Mouse (Mus musculus): ENCODE measurements around the gene 4922502D21Rik. TPM values are rescaled to one million over a fixed set of nuclear protein-coding genes. Genes with fewer than 3 reads are reported as not detected.

4922502D21Rik gene
- polyA plus RNA-seq, 1 experiment from 2014 or later: not detected

DNA sequence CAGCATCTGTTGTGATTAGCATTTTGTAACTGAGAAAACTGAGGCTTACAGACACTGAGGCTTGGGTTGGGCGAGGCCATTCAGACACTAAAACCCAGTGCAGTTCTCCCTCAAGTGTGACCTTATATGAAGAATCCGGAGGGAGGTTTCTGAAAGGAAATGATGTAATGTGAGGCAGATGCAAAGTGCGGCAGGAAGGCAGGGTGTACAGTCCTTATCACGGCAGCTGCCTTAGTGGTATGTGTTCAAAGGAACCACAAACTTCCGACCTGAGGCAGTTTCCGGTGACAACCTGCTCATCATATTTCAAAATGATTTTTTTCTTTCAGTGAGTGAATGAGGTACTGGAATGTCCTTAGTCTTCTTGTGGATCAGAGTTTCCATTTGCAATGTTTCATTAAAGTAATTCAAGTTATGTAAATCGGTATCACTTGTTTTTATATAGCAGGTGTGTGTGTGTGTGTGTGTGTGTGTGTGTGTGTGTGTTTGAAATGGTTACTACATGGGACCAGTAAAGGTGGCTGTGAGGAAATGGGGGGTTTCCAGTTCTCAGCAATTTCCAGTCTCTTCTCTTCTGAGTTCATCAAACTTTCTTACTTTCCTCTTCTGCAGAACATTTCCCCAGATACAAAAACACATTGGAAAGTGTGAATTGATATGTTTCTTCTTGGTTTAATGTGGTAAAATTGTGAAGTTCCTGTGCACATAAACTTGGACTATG lies 47.1 kb downstream of the 4922502D21Rik start:
- Histone ChIP-seq H3K36me3 (no peaks in the 10 kb centered on the region), H3K27me3 (replicated peaks) (no peaks in the 10 kb centered on the region), H3K9ac (no peak overlapping the region), H3K9me3 (replicated peaks) (no peaks in the 10 kb centered on the region), H3K4me1 (0 out of 2 replicates have a peak, but pooled peaks cover 5% of the 10 kb centered on the region), H3K27ac (no peak overlapping the region), H3K4me3 (no peak overlapping the region), H3K4me2 (no peak overlapping the region)
- 20% methylated on average over 7 of the region's 7 CpGs for WGBS (ENCODE audit: insufficient replicate concordance)
- ATAC-seq: peak; percentile 70

DNA sequence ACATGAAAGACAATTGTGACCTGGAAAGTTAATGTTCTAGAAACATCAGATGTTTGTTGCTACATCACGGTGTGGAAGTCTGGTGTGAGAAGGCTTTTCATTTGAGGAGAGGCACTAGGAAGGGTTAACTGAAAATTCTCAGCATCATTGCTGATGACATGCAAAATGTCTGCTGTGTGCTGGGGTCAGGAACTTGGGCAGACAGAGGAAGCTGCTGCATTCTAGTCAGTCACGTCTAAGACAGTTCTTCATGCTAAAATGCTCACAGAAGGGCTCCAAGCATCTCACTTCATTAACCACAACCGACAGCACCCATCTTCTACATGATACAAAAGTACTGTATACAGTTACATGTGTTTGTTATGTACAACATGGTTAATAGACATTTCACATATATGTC lies 48.3 kb downstream of the 4922502D21Rik start:
- no peaks in the 10 kb centered on the region for H3K27me3 ChIP-seq (replicated peaks)
- H3K9ac ChIP-seq: no peak overlapping the region
- no peak overlapping the region for H3K4me3 ChIP-seq
- no peaks in the 10 kb centered on the region for H3K9me3 ChIP-seq (replicated peaks)
- no peak overlapping the region for H3K4me2 ChIP-seq
- no peak for ATAC-seq
- no peak overlapping the region for H3K27ac ChIP-seq
- 0 out of 2 replicates have a peak, but pooled peaks cover 5% of the 10 kb centered on the region for H3K4me1 ChIP-seq
- 54% methylated on average over 3 of the region's 3 CpGs for WGBS (ENCODE audit: insufficient replicate concordance)
- H3K36me3 ChIP-seq: no peaks in the 10 kb centered on the region

DNA sequence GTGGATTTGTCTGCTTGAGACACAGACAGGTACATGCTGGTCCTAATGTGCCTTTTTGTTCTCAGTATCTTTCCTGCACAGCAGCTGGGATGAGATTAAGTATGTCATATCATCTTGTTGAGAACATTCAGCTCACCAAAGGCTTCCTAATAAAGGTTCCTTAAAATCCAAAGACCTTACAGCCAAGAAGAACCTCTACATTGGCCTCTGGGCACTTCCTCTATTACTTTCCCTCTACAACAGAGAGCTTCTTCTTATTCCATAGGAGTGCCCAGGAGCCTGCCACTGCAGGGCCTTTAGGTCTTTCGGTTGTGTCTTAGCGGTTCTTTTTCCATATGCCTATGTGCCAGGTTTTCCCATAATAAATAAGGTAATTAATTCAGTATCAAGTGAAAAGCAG lies 55.1 kb downstream of the 4922502D21Rik start:
- no peak overlapping the region for H3K27ac ChIP-seq
- H3K4me3 ChIP-seq: no peak overlapping the region
- H3K9ac ChIP-seq: no peak overlapping the region
- no peaks in the 10 kb centered on the region for H3K4me1 ChIP-seq
- H3K9me3 ChIP-seq (replicated peaks): no peaks in the 10 kb centered on the region
- H3K4me2 ChIP-seq: no peak overlapping the region
- ATAC-seq: no peak
- H3K36me3 ChIP-seq: no peaks in the 10 kb centered on the region
- no peaks in the 10 kb centered on the region for H3K27me3 ChIP-seq (replicated peaks)
- 74% methylated on average over 2 of the region's 2 CpGs for WGBS (ENCODE audit: insufficient replicate concordance)

DNA sequence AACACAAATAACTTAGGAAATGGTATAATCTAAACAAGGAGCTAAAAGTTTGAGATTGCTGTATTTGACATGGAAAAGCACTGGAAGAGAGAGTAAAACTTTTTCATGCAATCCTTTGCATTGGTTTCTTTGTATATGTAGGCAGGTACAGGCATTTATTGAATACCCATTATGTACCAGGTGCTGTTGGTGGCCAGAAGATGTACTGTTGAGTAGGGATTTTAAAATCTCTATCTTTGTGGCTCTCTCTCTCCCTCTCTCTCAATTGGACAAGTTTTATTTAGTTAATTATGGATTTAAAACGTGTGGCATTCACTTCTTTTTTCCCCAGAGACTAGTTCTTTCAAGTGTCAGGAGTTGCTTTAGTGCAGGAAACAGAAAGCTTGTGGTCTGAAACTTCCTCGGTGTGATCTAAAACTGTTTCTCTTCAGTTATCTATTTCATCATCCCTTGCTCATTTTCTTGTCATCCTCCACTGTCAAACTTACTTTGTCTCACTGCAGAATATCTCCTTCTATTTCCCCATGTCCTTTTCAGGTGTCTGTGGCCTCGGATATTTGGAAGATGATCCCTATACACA lies 55.9 kb downstream of the 4922502D21Rik start:
- 23% methylated on average over 3 of the region's 3 CpGs for WGBS (ENCODE audit: insufficient replicate concordance)
- H3K27ac ChIP-seq: no peak overlapping the region
- ATAC-seq: no peak

DNA sequence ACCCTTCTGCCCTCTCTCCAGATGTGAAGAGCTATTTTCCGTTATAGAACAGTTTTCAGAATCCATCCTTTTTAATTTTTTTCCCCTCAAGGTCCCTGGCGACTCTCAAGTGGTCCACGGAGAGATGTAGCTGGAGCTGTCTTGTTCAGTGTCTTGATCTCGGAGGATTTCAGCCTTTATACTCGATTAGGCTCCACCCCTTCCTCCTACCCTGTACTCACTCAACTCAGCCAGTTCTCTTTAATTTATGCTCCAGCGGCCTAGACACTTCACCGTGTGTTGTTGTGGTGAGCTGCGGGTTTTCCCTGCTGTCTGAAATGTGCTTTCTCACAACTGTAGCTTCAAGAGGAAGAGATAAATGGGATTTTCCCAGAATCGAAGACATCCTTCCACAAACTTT lies 56.4 kb downstream of the 4922502D21Rik start, which contains the start of gene Cd69:
Gene Cd69 (minus strand): TSS at position 217 of the 400 bp plus-strand sequence.
- H3K9me3 ChIP-seq (replicated peaks): no peaks in the 10 kb centered on the region
- no peak within 1 kb of the TSS for H3K27ac ChIP-seq
- H3K4me3 ChIP-seq: no peak within 1 kb of the TSS
- no peaks in the 10 kb centered on the region for H3K36me3 ChIP-seq
- no peak within 1 kb of the TSS for H3K9ac ChIP-seq
- no peaks in the 10 kb centered on the region for H3K4me1 ChIP-seq
- 28% methylated on average over 9 of the region's 9 CpGs for WGBS (ENCODE audit: insufficient replicate concordance)
- H3K27me3 ChIP-seq (replicated peaks): no peaks in the 10 kb centered on the region
- ATAC-seq: 0 out of 2 replicates have a peak, but pooled peaks have one; percentile 24
- 0 out of 2 replicates have a peak within 1 kb of the TSS, but pooled peaks have one; percentile 6 for H3K4me2 ChIP-seq

More for the DNA sequence above, 55.9 kb downstream of the 4922502D21Rik start:
- Histone ChIP-seq H3K4me2 (no peak overlapping the region), H3K4me1 (no peaks in the 10 kb centered on the region), H3K9ac (no peak overlapping the region), H3K27me3 (replicated peaks) (no peaks in the 10 kb centered on the region), H3K9me3 (replicated peaks) (no peaks in the 10 kb centered on the region), H3K36me3 (no peaks in the 10 kb centered on the region), H3K4me3 (no peak overlapping the region)

DNA sequence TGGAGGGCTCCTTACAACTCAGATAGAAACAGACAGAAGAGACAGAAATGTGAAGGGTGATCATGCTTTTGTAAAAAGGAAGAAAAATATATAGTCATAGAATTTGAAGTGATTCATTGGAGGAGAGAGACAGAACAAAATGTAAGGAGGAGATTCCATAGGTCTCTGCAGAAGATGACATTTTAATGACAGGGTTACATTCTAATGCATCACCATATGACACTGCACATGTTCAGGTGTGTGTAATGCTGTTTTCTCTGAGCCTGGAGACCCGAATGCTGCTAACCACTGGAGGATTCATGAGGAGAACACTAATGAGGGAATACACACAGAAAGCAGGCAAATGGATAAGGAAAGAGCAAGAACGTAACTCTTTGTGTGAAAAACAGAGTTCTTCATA lies 57.1 kb downstream of the 4922502D21Rik start:
- no peak overlapping the region for H3K27ac ChIP-seq
- H3K4me1 ChIP-seq: no peaks in the 10 kb centered on the region
- H3K36me3 ChIP-seq: no peaks in the 10 kb centered on the region
- H3K27me3 ChIP-seq (replicated peaks): no peaks in the 10 kb centered on the region
- H3K4me3 ChIP-seq: no peak overlapping the region
- 0 out of 2 replicates have a peak overlapping the region, but pooled peaks have one; percentile 6 for H3K4me2 ChIP-seq
- no peak overlapping the region for H3K9ac ChIP-seq
- 65% methylated on average over 2 of the region's 2 CpGs for WGBS (ENCODE audit: insufficient replicate concordance)
- ATAC-seq: no peak
- H3K9me3 ChIP-seq (replicated peaks): no peaks in the 10 kb centered on the region

DNA sequence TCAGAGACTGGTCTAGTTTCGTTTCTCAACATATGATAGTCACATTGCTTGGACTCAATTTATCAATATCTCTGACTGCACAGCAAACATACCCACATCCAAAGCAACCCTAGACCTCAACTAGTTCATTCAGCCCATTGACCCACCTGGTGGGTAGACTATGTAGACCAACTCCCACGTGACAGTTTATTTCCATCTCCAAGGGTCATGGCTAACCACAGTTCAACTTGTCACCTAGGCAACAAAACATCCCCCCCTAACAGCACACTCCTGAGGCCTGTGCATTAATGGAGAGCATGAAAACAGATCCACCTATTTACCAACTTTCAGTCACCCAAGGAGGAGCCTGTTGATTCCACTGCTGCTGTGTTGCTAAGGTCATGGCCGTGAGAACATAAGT lies 57.9 kb downstream of the 4922502D21Rik start:
- no peak for ATAC-seq
- WGBS (ENCODE audit: insufficient replicate concordance): 58% methylated on average over 3 of the region's 3 CpGs
- H3K9ac ChIP-seq: no peak overlapping the region
- no peak overlapping the region for H3K4me3 ChIP-seq
- no peaks in the 10 kb centered on the region for H3K36me3 ChIP-seq
- no peaks in the 10 kb centered on the region for H3K4me1 ChIP-seq
- no peaks in the 10 kb centered on the region for H3K27me3 ChIP-seq (replicated peaks)
- H3K27ac ChIP-seq: no peak overlapping the region
- H3K4me2 ChIP-seq: 0 out of 2 replicates have a peak overlapping the region, but pooled peaks have one; percentile 0
- no peaks in the 10 kb centered on the region for H3K9me3 ChIP-seq (replicated peaks)

Other genes starting within 250 kb of the 4922502D21Rik start
- not detected in 2 replicates for gene Clec2e, start 230.9 kb downstream of the 4922502D21Rik start, polyA plus RNA-seq (2016; fragmentation: Nextera tagmentation; extraction: Ambion mirVana)
- not detected in 2 replicates for gene Clec2d, start 151.2 kb downstream of the 4922502D21Rik start, polyA plus RNA-seq (2016; fragmentation: Nextera tagmentation; extraction: Ambion mirVana)
- 1.3 TPM in 2 replicates for gene Cd69, start 56.4 kb downstream of the 4922502D21Rik start, polyA plus RNA-seq (2016; fragmentation: Nextera tagmentation; extraction: Ambion mirVana)
- gene Clec12a, start 10.9 kb upstream of the 4922502D21Rik start, polyA plus RNA-seq (2016; fragmentation: Nextera tagmentation; extraction: Ambion mirVana): 2.7 and 3.3 TPM in 2 replicates
- gene Clec12b, start 54.1 kb upstream of the 4922502D21Rik start, polyA plus RNA-seq (2016; fragmentation: Nextera tagmentation; extraction: Ambion mirVana): not detected in 2 replicates
- gene Clec1b, start 65.5 kb upstream of the 4922502D21Rik start, polyA plus RNA-seq (2016; fragmentation: Nextera tagmentation; extraction: Ambion mirVana): 31.9 and 32.7 TPM in 2 replicates
- gene Clec9a, start 77.1 kb upstream of the 4922502D21Rik start, polyA plus RNA-seq (2016; fragmentation: Nextera tagmentation; extraction: Ambion mirVana): 0.29 and 0.39 TPM in 2 replicates
- gene Clec1a, start 120.2 kb upstream of the 4922502D21Rik start, polyA plus RNA-seq (2016; fragmentation: Nextera tagmentation; extraction: Ambion mirVana): 0.24 and 0.38 TPM in 2 replicates
- gene Olr1, start 175.4 kb upstream of the 4922502D21Rik start, polyA plus RNA-seq (2016; fragmentation: Nextera tagmentation; extraction: Ambion mirVana): 0.74 and 0.83 TPM in 2 replicates
- not detected in 2 replicates for gene Tmem52b, start 180.8 kb upstream of the 4922502D21Rik start, polyA plus RNA-seq (2016; fragmentation: Nextera tagmentation; extraction: Ambion mirVana)
- 37.8 and 38.0 TPM in 2 replicates for gene Gabarapl1, start 201.4 kb upstream of the 4922502D21Rik start, polyA plus RNA-seq (2016; fragmentation: Nextera tagmentation; extraction: Ambion mirVana)
- gene Klre1, start 246.1 kb upstream of the 4922502D21Rik start, polyA plus RNA-seq (2016; fragmentation: Nextera tagmentation; extraction: Ambion mirVana): not detected in 2 replicates